Mouse (Mus musculus): ENCODE data around the gene Sec22c.

DNA sequence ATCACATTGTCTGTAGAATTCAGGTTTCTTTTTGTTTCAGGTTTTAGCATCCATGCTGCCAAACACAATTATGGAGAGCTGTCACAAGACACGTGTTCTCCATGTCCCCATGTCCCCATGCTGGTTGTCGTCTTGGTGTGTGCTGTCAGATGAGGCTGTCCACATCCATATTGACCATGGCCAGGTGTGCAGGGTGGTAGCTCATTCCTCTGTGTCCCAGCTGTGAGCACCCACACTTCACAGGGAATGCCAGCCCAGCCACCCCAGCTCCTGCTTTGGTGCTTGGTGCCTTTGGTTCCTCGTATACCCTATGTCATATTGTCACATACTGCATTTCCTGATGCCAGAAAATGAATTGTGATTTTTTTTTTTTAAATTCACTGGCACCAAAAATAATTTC is 49.3 kb upstream of the Sec22c start:
- TF ChIP-seq CTCF (IDR thresholded peaks at IDR 0.05) (no peak), EP300 (IDR thresholded peaks at IDR 0.05) (no peak)
